Mouse (Mus musculus): ENCODE measurements around the gene Tmem236.

Tmem236 gene

GRCm38 (mm10) chr2:14174334-14174733 lies at the start of gene Tmem236:
Tmem236 (plus strand) TSS chr2:14174523.
- DNase-seq (ENCODE audit: low spot score in 2 of 2), result no peak

- no peak for DNase-seq (ENCODE audit: low spot score in 2 of 2)
Measured at GRCm38 (mm10) chr2:14126387-14126786, 47.9 kb upstream of the Tmem236 start.

- no peak for DNase-seq (ENCODE audit: low spot score in 2 of 2)
Measured at GRCm38 (mm10) chr2:14127629-14128028, 46.7 kb upstream of the Tmem236 start.

- DNase-seq (ENCODE audit: low spot score in 2 of 2), result no peak
Measured at GRCm38 (mm10) chr2:14130641-14131339, 43.5 kb upstream of the Tmem236 start.

GRCm38 (mm10) chr2:14132468-14133326 lies 41.6 kb upstream of the Tmem236 start:
- no peak for DNase-seq (ENCODE audit: low spot score in 2 of 2)

GRCm38 (mm10) chr2:14136906-14137305 lies 37.4 kb upstream of the Tmem236 start:
- DNase-seq (ENCODE audit: low spot score in 2 of 2), result no peak

- DNase-seq (ENCODE audit: low spot score in 2 of 2), result no peak
Measured at GRCm38 (mm10) chr2:14139590-14139989, 34.7 kb upstream of the Tmem236 start.

GRCm38 (mm10) chr2:14140044-14140443 lies 34.3 kb upstream of the Tmem236 start:
- DNase-seq (ENCODE audit: low spot score in 2 of 2), result no peak

- no peak for DNase-seq (ENCODE audit: low spot score in 2 of 2)
Measured at GRCm38 (mm10) chr2:14145311-14145710, 29.0 kb upstream of the Tmem236 start.

GRCm38 (mm10) chr2:14146913-14147312 lies 27.4 kb upstream of the Tmem236 start:
- no peak for DNase-seq (ENCODE audit: low spot score in 2 of 2)

GRCm38 (mm10) chr2:14150829-14151228 lies 23.5 kb upstream of the Tmem236 start:
- no peak for DNase-seq (ENCODE audit: low spot score in 2 of 2)

- DNase-seq (ENCODE audit: low spot score in 2 of 2), result no peak
Measured at GRCm38 (mm10) chr2:14151854-14152253, 22.5 kb upstream of the Tmem236 start.

GRCm38 (mm10) chr2:14159047-14159446 lies 15.3 kb upstream of the Tmem236 start:
- DNase-seq (ENCODE audit: low spot score in 2 of 2), result no peak

GRCm38 (mm10) chr2:14159756-14160155 lies 14.6 kb upstream of the Tmem236 start:
- no peak for DNase-seq (ENCODE audit: low spot score in 2 of 2)

- DNase-seq (ENCODE audit: low spot score in 2 of 2), result no peak
Measured at GRCm38 (mm10) chr2:14164459-14165030, 9.8 kb upstream of the Tmem236 start.

GRCm38 (mm10) chr2:14165066-14165465 lies 9.3 kb upstream of the Tmem236 start:
- no peak for DNase-seq (ENCODE audit: low spot score in 2 of 2)

- no peak for DNase-seq (ENCODE audit: low spot score in 2 of 2)
Measured at GRCm38 (mm10) chr2:14165618-14166344, 8.5 kb upstream of the Tmem236 start.

GRCm38 (mm10) chr2:14167721-14168120 lies 6.6 kb upstream of the Tmem236 start:
- no peak for DNase-seq (ENCODE audit: low spot score in 2 of 2)

GRCm38 (mm10) chr2:14176460-14177193 lies 2.3 kb downstream of the Tmem236 start:
- no peak for DNase-seq (ENCODE audit: low spot score in 2 of 2)

- DNase-seq (ENCODE audit: low spot score in 2 of 2), result no peak
Measured at GRCm38 (mm10) chr2:14184375-14184774, 10.1 kb downstream of the Tmem236 start.

- no peak for DNase-seq (ENCODE audit: low spot score in 2 of 2)
Measured at GRCm38 (mm10) chr2:14190684-14191083, 16.4 kb downstream of the Tmem236 start.
